Comparison of ENCODE assay signal across 8 mouse cellular contexts in the genomic region with DNA sequence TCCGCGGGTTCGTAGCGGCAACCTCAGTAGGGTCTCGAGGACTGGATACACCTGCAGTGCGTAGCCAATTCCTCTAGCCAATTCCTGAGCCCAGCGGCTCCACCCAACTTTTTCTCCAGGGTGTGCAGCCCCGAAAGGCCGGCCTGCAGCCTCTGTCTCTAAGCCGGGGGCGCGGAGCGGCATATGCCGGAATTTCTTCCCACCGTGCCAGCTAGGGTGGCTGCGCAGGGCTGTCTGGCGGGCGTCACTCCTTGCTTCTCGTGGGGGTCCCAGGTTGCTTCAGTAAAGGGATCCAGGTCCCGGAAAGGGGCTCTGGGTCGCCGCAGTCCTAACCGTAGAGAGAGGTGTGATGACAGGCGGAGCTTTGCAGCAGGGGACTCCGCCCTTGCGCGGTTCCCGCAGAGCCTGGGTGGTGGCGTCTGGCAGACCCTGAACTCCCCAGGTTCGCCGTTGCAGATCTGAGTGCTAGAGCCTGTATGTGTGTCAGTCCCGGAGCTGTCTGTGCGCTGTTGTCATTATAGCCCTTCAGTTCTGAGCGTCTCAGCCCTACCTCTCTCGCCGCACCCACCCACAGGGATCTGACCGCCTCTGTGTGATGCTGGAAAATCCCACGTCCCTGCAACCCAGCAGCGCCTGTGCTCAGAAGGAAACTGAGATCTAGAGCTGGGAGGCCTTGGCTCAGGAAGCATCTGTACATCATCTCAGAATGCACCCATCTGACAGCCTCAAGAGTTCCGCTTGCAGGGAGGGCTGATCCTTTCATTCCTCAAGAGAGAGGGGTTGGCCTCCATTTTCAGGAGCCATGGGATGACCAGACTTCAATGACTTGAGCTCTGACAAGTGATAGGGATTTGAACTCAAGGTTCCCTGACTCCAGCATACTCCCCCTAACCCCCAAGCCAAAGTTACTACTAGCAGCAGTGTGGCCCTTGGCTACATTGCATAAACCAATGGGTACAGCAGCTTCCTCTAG. TPM values are rescaled to one million over a fixed set of nuclear protein-coding genes. Genes with fewer than 3 reads are reported as not detected.
DNase-seq lines count a peak whose midpoint lies in the region; ATAC-seq and TF ChIP-seq lines count a peak whose summit lies in the region.

No protein-coding gene starts in this region.

- H3K4me1 ChIP-seq in spleen, adult 2 months (ENCODE audit: control insufficient read depth, insufficient read depth, insufficient read length) = peaks cover 7% of the 10 kb centered on the region; the same call in 1 of the 2 replicates
- H3K4me1 ChIP-seq in heart, embryonic 13.5 days = peaks cover 26% of the 10 kb centered on the region
- H3K4me1 ChIP-seq in stomach, embryonic 14.5 days (ENCODE audit: control insufficient read depth, insufficient read depth, low read length) = 0 out of 2 replicates have a peak, but pooled peaks cover 7% of the 10 kb centered on the region

- no peak overlapping the region for H3K27ac ChIP-seq in spleen, adult 2 months (ENCODE audit: insufficient read depth, low read length)
- H3K27ac ChIP-seq in heart, embryonic 13.5 days (replicated peaks) = no peak overlapping the region
- H3K27ac ChIP-seq in macrophage = no peak overlapping the region
- H3K27ac ChIP-seq in stomach, embryonic 14.5 days (ENCODE audit: low read length) = no peak overlapping the region

- 4% methylated on average over 40 of the region's 40 CpGs for WGBS in spleen, adult 2 months
- WGBS in heart, embryonic 13.5 days = 2% methylated on average over 40 of the region's 40 CpGs
- 5% methylated on average over 40 of the region's 40 CpGs for WGBS in macrophage (ENCODE audit: missing documents)
- 2% methylated on average over 40 of the region's 40 CpGs for WGBS in stomach, embryonic 14.5 days

- H3K9me3 ChIP-seq in heart, embryonic 13.5 days = no peaks in the 10 kb centered on the region
- H3K9me3 ChIP-seq in stomach, embryonic 14.5 days (ENCODE audit: control insufficient read depth, low read depth, low read length) = no peaks in the 10 kb centered on the region

- peak; percentile 2; the same call in 1 of the 2 replicates for ATAC-seq in heart, embryonic 13.5 days (ENCODE audit: extremely low read depth, insufficient number of reproducible peaks, low FRiP score, low TSS enrichment)
- peak; percentile 19; the same call in 1 of the 2 replicates for ATAC-seq in stomach, embryonic 14.5 days (ENCODE audit: insufficient number of reproducible peaks, insufficient read depth, low FRiP score, low read depth)

- DNase-seq in spleen, adult 2 months (ENCODE audit: low read depth in 1 of 2, low spot score in 2 of 2) = peak in 1 of 2 experiments; percentile 19
- no peak for DNase-seq in spleen, adult 18-20 months
- DNase-seq in cerebellum, adult 9-11 months = peak; percentile 80
- DNase-seq in layer of hippocampus, postnatal 14 days (ENCODE audit: low spot score in 2 of 2) = peak; percentile 54 to 57
- no peak for DNase-seq in ovary, adult 18-20 months (ENCODE audit: low spot score)

- H3K79me2 ChIP-seq in macrophage (ENCODE audit: inconsistent target) = no peaks in the 10 kb centered on the region

- H3K9ac ChIP-seq in heart, embryonic 13.5 days = peak overlapping the region; percentile 81
- H3K9ac ChIP-seq in stomach, embryonic 14.5 days (replicated peaks; ENCODE audit: low read depth, low read length) = peak overlapping the region; percentile 4; the same call in 1 of the 2 replicates

- no peaks in the 10 kb centered on the region for H3K36me3 ChIP-seq in spleen, adult 2 months (ENCODE audit: control insufficient read depth, insufficient read depth, low read length)
- no peaks in the 10 kb centered on the region for H3K36me3 ChIP-seq in heart, embryonic 13.5 days
- no peaks in the 10 kb centered on the region for H3K36me3 ChIP-seq in macrophage (ENCODE audit: inconsistent target)
- H3K36me3 ChIP-seq in stomach, embryonic 14.5 days (ENCODE audit: control insufficient read depth, insufficient read depth, low read length) = no peaks in the 10 kb centered on the region

- H3K4me3 ChIP-seq in spleen, adult 2 months (ENCODE audit: extremely low read depth, insufficient read depth, insufficient read length) = peak overlapping the region; percentile 64
- peak overlapping the region; percentile 76 for H3K4me3 ChIP-seq in heart, embryonic 13.5 days
- H3K4me3 ChIP-seq in macrophage (ENCODE audit: inconsistent target) = peak overlapping the region; percentile 29; the same call in 1 of the 2 replicates
- peak overlapping the region; percentile 46 for H3K4me3 ChIP-seq in stomach, embryonic 14.5 days (ENCODE audit: low read depth, low read length)

- no peak for TF ChIP-seq POLR2A in spleen, adult 2 months (IDR thresholded peaks at IDR 0.05; ENCODE audit: low read depth, low read length)

- no peaks in the 10 kb centered on the region for H3K27me3 ChIP-seq in spleen, adult 2 months (ENCODE audit: control insufficient read depth, insufficient read depth, low read length)
- peaks cover 76% of the 10 kb centered on the region for H3K27me3 ChIP-seq in heart, embryonic 13.5 days (replicated peaks)
- H3K27me3 ChIP-seq in stomach, embryonic 14.5 days (ENCODE audit: control insufficient read depth, insufficient read depth, low read length) = peaks cover 13% of the 10 kb centered on the region

- H3K4me2 ChIP-seq in heart, embryonic 13.5 days = peak overlapping the region; percentile 100
- peak overlapping the region; percentile 98 for H3K4me2 ChIP-seq in stomach, embryonic 14.5 days (replicated peaks; ENCODE audit: low read depth, low read length)

- no peak for TF ChIP-seq CTCF in spleen, adult 2 months (IDR thresholded peaks at IDR 0.05; ENCODE audit: extremely low read depth, insufficient read depth, insufficient read length, insufficient replicate concordance)

RNA-seq across cellular contexts. Expression of gene Ablim2, which starts 0.7 kb away (rescaled TPM):
- 5.1 and 5.7 TPM in 2 replicates for polyA plus RNA-seq in spleen, adult 2 months (2012; rRNA removed)
- 4.9 and 5.1 TPM in 2 replicates for polyA plus RNA-seq in heart, embryonic 13.5 days (2015; fragmentation: Nextera tagmentation; extraction: Ambion mirVana)
- total RNA-seq in layer of hippocampus, postnatal 14 days (2021) = 100 to 1,000 TPM in 1 of 2 experiments, 10 to 100 TPM in 1; 94.4 to 101 TPM
- 1 to 10 TPM; 1.5 to 7.3 (median 3.4) TPM for total RNA-seq in macrophage (2018; cell fraction: chromatin; rRNA removed)
- 1 to 10 TPM in 1 of 26 experiments, under 1 TPM in 25; 0.18 to 1.2 (median 0.39) TPM for total RNA-seq in macrophage (2018; cell fraction: cytosol; rRNA removed)
- 1 to 10 TPM in 18 of 26 experiments, under 1 TPM in 8; 0.36 to 6.3 (median 1.4) TPM for total RNA-seq in macrophage (2018; cell fraction: nucleus; rRNA removed)
- 0.20 to 0.50 TPM (median 0.40 TPM) in 3 replicates for polyA plus RNA-seq in macrophage (2018)
- 1.3 and 3.2 TPM in 2 replicates for polyA plus RNA-seq in stomach, embryonic 14.5 days (2014; fragmentation: Nextera tagmentation; extraction: Ambion mirVana)

RNA-seq across cellular contexts. Expression of gene Sh3tc1, which starts 18.6 kb away (rescaled TPM):
- 10.7 and 12.9 TPM in 2 replicates for polyA plus RNA-seq in spleen, adult 2 months (2012; rRNA removed)
- polyA plus RNA-seq in heart, embryonic 13.5 days (2015; fragmentation: Nextera tagmentation; extraction: Ambion mirVana) = 9.2 and 9.7 TPM in 2 replicates
- 1 to 10 TPM; 3.8 to 4.1 TPM for total RNA-seq in layer of hippocampus, postnatal 14 days (2021)
- 100 to 1,000 TPM in 2 of 26 experiments, 10 to 100 TPM in 24; 21.1 to 133 (median 76.4) TPM for total RNA-seq in macrophage (2018; cell fraction: chromatin; rRNA removed)
- total RNA-seq in macrophage (2018; cell fraction: cytosol; rRNA removed) = 10 to 100 TPM; 10.0 to 25.6 (median 20.3) TPM
- 10 to 100 TPM; 23.8 to 71.9 (median 47.0) TPM for total RNA-seq in macrophage (2018; cell fraction: nucleus; rRNA removed)
- 11.5 to 20.1 TPM (median 15.4 TPM) in 3 replicates for polyA plus RNA-seq in macrophage (2018)
- polyA plus RNA-seq in stomach, embryonic 14.5 days (2014; fragmentation: Nextera tagmentation; extraction: Ambion mirVana) = 2.9 and 3.2 TPM in 2 replicates

Comparison
In these comparisons a context has a peak if more than half of its experiments do, and no peak if none do; other contexts are left out.
1. DNase-seq: peak in cerebellum, adult 9-11 months (single experiment) and layer of hippocampus, postnatal 14 days (2 of 2); none in spleen, adult 18-20 months (0 of 2) and ovary, adult 18-20 months (single experiment).
2. Peak in every context shown above with its lines, with median percentiles within 50 percentile points of each other: H3K4me3 ChIP-seq.